Mouse (Mus musculus) ES-E14 (cell line): ENCODE measurements around the gene Crlf1. TPM values are rescaled to one million over a fixed set of nuclear protein-coding genes. Genes with fewer than 3 reads are reported as not detected.

Experiments
- DNase-seq: peaks from one replicate; pipeline ENCODE4 v3.0.0-alpha.2; 2013; ENCODE audit warnings: low read depth, low spot score
- H3K27ac ChIP-seq: 2 replicates; pipeline ENCODE4 v1.5.1; 2012; ENCODE audit warnings: low read depth, mild to moderate bottlenecking, low read length, moderate library complexity, mixed read lengths; ENCODE audit not compliant: poor library complexity, insufficient read depth, severe bottlenecking
- H3K36me3 ChIP-seq: 2 replicates; pipeline ENCODE4 v1.6.1; 2012; ENCODE audit warnings: mild to moderate bottlenecking, low read length, moderate library complexity, mixed read lengths; ENCODE audit not compliant: control insufficient read depth, poor library complexity, insufficient read depth, severe bottlenecking
- H3K4me1 ChIP-seq, 2 experiments: fragments of 150-350 bp in 1 of 2; sonication (generic) in 1 of 2; 2 replicates each; pipeline ENCODE4 v1.6.1; 2012; ENCODE audit warnings: low read length in 2 of 2, mild to moderate bottlenecking in 1 of 2, mixed read lengths in 1 of 2; ENCODE audit not compliant: control insufficient read depth in 2 of 2, insufficient read depth in 2 of 2, poor library complexity in 1 of 2
- H3K4me3 ChIP-seq, 2 experiments: fragments of 150-350 bp in 1 of 2; sonication (generic) in 1 of 2; 2 replicates each; pipeline ENCODE4 v1.5.1; 2012; ENCODE audit warnings: low read length in 2 of 2, low read depth in 1 of 2, mild to moderate bottlenecking in 1 of 2, mixed read lengths in 1 of 2; ENCODE audit not compliant: insufficient read depth in 1 of 2, poor library complexity in 1 of 2, severe bottlenecking in 1 of 2
- H3K9ac ChIP-seq: 2 replicates; pipeline ENCODE4 v1.6.1; 2012; ENCODE audit warnings: low read depth, mild to moderate bottlenecking, low read length, mixed read lengths; ENCODE audit not compliant: poor library complexity, insufficient read depth, severe bottlenecking
- H3K9me3 ChIP-seq: fragments of 150-350 bp; sonication (generic); 2 replicates; pipeline ENCODE4 v1.6.1; 2012; ENCODE audit warnings: low read depth, mild to moderate bottlenecking, low read length; ENCODE audit not compliant: control insufficient read depth, insufficient read depth
- CHD2 ChIP-seq: IDR thresholded peaks from 2 replicates; pipeline ENCODE4 v1.6.1; 2014; ENCODE audit warnings: mild to moderate bottlenecking, low read depth, low read length, inconsistent platforms
- HCFC1 ChIP-seq: IDR thresholded peaks from 2 replicates; pipeline ENCODE4 v1.6.1; 2012; ENCODE audit warnings: low read length, inconsistent platforms, borderline replicate concordance; ENCODE audit not compliant: insufficient read depth
- MAFK ChIP-seq: IDR thresholded peaks from 2 replicates; pipeline ENCODE4 v1.6.1; 2014; ENCODE audit warnings: mild to moderate bottlenecking, low read depth, low read length, inconsistent platforms; ENCODE audit not compliant: insufficient read depth
- ZC3H11A ChIP-seq: IDR thresholded peaks from 2 replicates; pipeline ENCODE4 v1.6.1; 2012; ENCODE audit warnings: low read depth, mild to moderate bottlenecking, inconsistent platforms, low read length, borderline replicate concordance
- ZNF384 ChIP-seq: IDR thresholded peaks from 2 replicates; pipeline ENCODE4 v1.6.1; 2012; ENCODE audit warnings: low read depth, low read length, inconsistent platforms
- in situ Hi-C, 2 experiments: fragments of 600-800 bp; cut with MboI; formaldehyde crosslinking; loops; one replicate each; pipeline ENCODE4 v1.15.1; 2025; ENCODE audit warnings: low sequenced_read_pairs in 2 of 2, inconsistent platforms in 1 of 2; ENCODE audit not compliant: unreplicated experiment in 2 of 2
- total RNA-seq: library from RNA; depleted of rRNA; stranded (reverse); fragments of 300-350 nt; gene quantifications from 2 replicates; pipeline ENCODE4 v1.2.3, GENCODE M21; 2012

Crlf1 gene
- total RNA-seq, 1 experiment, result 29.3 TPM

- H3K4me1 ChIP-seq, result peaks cover 0 to 8% of the 10 kb centered on the region in 2 experiments; a peak in 1 of 4 replicates
- H3K4me3 ChIP-seq, result no peak overlapping the region
- no peaks in the 10 kb centered on the region for H3K9me3 ChIP-seq
- H3K9ac ChIP-seq, result peak overlapping the region; percentile 9; the same call in 1 of the 2 replicates
- H3K36me3 ChIP-seq, result peaks cover 35% of the 10 kb centered on the region
- in situ Hi-C loops, result no loop called here
- TF ChIP-seq HCFC1, result no peak
- TF ChIP-seq ZNF384, result no peak
- TF ChIP-seq CHD2, result no peak
- TF ChIP-seq MAFK, result no peak
- no peak for TF ChIP-seq ZC3H11A
- H3K27ac ChIP-seq, result no peak overlapping the region
- DNase-seq, result no peak
These were observed 36.3 kb downstream of the Crlf1 start for GRCm38 (mm10) chr8:70529299-70529698.

GRCm38 (mm10) chr8:70529741-70530161 is 36.8 kb downstream of the Crlf1 start:
- Histone ChIP-seq H3K4me3 (no peak overlapping the region), H3K9me3 (no peaks in the 10 kb centered on the region), H3K27ac (no peak overlapping the region), H3K36me3 (peaks cover 40% of the 10 kb centered on the region), H3K4me1 (peaks cover 0 to 8% of the 10 kb centered on the region in 2 experiments; a peak in 1 of 4 replicates), H3K9ac (no peak overlapping the region)
- TF ChIP-seq CHD2, result no peak
- TF ChIP-seq ZC3H11A, result no peak
- no peak for TF ChIP-seq HCFC1
- TF ChIP-seq MAFK, result no peak
- TF ChIP-seq ZNF384, result no peak
- in situ Hi-C loops, result no loop called here
- DNase-seq, result no peak

GRCm38 (mm10) chr8:70530314-70530713 is 37.4 kb downstream of the Crlf1 start:
- H3K4me1 ChIP-seq, result peaks cover 0 to 8% of the 10 kb centered on the region in 2 experiments; a peak in 1 of 4 replicates
- H3K27ac ChIP-seq, result no peak overlapping the region
- no peak overlapping the region for H3K9ac ChIP-seq
- H3K9me3 ChIP-seq, result no peaks in the 10 kb centered on the region
- TF ChIP-seq ZNF384 (peak; percentile 75), MAFK (no peak)
- H3K4me3 ChIP-seq, result no peak overlapping the region
- DNase-seq, result no peak
- in situ Hi-C loops, result no loop called here
- peaks cover 43% of the 10 kb centered on the region for H3K36me3 ChIP-seq

- peaks cover 0 to 2% of the 10 kb centered on the region in 2 experiments; a peak in 1 of 4 replicates for H3K4me1 ChIP-seq
- H3K27ac ChIP-seq, result no peak overlapping the region
- DNase-seq, result no peak
- H3K9me3 ChIP-seq, result no peaks in the 10 kb centered on the region
- TF ChIP-seq ZC3H11A (no peak), CHD2 (no peak), HCFC1 (no peak), MAFK (no peak), ZNF384 (no peak)
- no peak overlapping the region for H3K4me3 ChIP-seq
- H3K36me3 ChIP-seq, result peaks cover 47% of the 10 kb centered on the region
- no peak overlapping the region for H3K9ac ChIP-seq
- in situ Hi-C loops, result no loop called here
These were observed 41.3 kb downstream of the Crlf1 start for GRCm38 (mm10) chr8:70534281-70534680.

GRCm38 (mm10) chr8:70535221-70535620 is 42.3 kb downstream of the Crlf1 start:
- peaks cover 44% of the 10 kb centered on the region for H3K36me3 ChIP-seq
- no peak overlapping the region for H3K4me3 ChIP-seq
- no peak for TF ChIP-seq MAFK
- no peak for TF ChIP-seq ZC3H11A
- no peak for TF ChIP-seq HCFC1
- no peak for TF ChIP-seq ZNF384
- TF ChIP-seq CHD2, result no peak
- 0 out of 4 replicates have a peak, but pooled peaks cover 0 to 1% of the 10 kb centered on the region in 2 experiments for H3K4me1 ChIP-seq
- no peak overlapping the region for H3K9ac ChIP-seq
- no peak overlapping the region for H3K27ac ChIP-seq
- in situ Hi-C loops, result no loop called here
- no peaks in the 10 kb centered on the region for H3K9me3 ChIP-seq
- DNase-seq, result no peak
